Mouse (Mus musculus): ENCODE results near the gene Ppif.
A peak's percentile ranks its signal among the peaks of the same experiment; 100 is the strongest.

The Ppif gene

DNA sequence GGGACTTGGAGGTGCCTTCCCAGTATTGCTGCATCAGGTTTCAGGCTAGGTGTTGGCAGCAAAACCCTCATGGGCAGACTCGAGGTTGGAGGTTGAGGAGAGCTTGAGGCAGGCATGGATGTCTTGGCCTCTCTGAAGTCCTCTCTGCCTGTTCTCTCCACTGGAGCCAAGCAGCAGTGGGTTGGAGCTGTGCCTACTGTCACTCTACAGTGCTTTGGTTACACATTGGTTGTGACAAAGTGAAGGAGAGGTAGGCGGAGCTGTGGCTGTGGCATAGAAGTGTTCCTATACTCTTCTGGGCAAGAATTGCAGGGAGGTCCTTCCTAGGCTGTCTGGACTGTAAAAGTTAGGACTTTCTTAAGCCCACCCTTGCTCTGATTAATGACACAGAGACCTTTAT lies 2.4 kb downstream of the Ppif start:
- no peak for DNase-seq

DNA sequence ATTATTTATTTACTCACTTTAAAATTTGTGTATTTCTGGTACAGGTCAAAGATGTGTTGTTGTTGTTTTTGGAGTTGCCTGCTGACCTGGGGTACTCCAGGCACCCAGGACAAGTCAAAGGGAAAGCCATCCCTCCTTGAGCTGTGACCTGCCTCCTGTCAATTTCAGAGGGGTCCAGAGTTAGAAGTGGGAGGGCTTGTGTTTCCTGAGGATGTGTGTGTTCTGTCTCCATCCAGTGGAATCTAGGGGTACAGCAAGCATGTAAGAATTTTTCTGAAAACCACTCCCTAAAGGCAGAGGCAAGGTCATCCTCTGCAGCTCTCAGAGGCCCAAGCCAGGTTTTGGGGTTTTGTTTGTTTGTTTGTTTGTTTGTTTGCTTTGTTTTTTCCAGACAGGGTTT lies 8.0 kb downstream of the Ppif start:
- no peak for DNase-seq

DNA sequence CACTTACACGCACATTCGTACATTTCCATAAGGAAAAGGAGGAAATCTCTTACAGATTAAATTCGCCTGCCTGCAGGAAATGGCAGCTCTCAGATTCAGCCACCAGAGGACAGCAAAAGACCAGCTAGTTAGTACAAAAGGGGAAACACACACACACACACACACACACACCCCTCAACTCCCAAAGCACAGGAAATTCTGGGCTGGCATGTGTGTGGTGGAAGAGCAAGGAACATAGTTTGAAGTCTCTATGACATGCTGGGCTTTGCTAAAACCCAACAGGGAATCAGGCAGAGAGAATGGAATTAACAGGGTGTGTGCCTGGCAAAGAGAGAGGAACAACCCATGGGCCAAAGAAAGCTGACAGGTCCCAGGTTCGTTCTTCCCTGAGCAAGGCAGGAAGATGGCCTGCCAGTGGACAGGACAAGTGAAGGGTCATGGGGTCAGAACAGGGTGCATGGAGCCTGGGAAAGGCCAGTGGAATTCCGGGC lies 13.8 kb downstream of the Ppif start:
- peak in 1 of 2 experiments; percentile 54 for DNase-seq

DNA sequence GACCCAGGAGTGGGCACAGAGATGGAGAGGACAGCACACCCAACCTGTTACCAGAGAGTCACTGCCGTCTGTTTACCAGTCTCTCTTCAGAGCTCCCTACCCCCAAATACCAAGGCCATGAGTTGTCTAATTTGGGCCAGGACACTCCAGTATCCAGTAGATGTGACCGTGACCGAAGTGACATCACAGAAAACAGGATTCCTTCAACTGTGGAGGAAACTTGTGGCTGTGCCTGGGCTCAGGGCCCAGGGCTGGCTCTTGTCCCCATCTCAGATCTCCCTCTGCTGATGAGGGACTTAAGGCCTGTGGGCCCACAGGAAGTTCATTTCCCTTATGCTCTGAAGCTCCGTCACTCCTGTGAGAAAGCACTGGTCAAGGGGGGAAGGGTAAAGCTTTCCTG lies 14.5 kb downstream of the Ppif start:
- peak in 1 of 2 experiments; percentile 22 for DNase-seq

DNA sequence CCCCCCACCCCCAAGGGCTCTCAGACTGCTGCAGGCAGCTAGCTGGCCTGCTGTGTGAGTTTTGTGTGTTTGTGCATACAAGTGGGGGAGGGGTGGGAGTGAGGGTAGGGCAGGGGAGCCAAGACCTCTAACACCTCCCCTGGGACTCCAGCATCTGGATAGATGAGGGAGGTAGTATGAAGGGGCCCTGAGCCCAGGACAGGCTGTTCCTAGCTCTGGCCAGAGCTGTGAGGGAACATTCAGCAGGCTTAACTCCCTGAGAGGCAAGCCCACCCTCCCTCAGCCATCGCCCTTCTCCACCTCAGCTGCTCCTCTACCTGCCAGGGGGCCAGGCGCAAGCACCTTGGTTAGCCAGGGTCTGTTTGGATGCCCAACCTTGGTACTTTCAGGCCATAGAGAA lies 15.0 kb downstream of the Ppif start:
- no peak for DNase-seq

DNA sequence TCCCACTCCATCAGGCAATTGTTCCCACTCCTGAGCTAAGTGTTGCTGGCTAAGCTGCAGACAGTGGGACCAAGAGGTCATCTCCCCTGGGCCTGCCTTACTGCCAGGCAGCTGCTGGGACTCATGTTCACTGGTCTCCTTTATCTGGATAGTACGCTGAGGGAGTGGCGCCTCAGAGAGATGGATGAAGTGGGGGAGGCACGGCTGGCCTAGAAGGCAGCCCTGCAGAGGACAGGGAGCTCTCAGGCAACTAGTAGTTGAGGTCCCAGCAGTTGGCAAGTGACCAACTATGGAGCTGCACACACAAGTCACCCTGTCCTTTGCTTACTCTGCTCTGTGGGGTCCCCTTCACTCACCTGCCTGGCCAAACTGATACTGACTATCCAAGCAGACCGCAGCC lies 16.1 kb downstream of the Ppif start:
- DNase-seq, result no peak

DNA sequence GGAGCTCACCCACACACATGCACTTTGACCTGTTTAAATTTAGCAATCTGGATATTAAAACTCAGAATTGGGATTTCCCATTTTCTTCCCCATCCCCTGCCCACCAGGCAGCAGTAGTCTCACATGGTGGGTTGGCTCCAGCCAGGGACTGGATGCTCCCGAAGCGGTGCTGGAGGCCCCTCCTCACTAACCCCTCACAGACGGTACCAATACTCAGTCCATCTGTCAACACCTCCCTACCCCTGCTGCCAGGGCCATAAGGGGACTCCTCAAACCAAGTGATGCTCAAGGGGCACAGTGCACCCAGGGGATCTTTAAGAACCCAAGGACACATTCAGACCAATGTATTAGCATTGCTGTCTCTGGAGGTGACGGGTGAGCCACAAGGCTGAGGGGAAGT lies 16.7 kb downstream of the Ppif start:
- DNase-seq, result no peak

DNA sequence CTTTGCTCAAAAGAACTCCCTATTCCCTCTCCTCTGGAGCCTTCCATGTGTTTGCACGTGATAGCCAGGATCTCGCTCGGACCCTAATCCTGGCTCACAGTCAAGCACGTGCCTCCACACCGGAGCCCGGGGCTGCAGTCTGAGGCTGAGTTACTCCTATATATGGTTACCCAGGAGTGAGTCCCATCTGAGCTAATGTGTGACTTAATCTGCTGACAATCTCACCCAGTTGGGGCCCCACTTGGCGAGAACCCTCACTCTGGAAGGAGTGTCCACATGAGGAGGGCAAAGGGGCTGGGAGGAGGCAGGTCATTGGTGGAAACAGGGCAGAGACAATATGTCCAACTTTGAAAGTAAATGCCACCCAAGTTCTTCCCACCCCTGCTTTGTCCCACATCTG lies 17.2 kb downstream of the Ppif start:
- DNase-seq, result no peak

DNA sequence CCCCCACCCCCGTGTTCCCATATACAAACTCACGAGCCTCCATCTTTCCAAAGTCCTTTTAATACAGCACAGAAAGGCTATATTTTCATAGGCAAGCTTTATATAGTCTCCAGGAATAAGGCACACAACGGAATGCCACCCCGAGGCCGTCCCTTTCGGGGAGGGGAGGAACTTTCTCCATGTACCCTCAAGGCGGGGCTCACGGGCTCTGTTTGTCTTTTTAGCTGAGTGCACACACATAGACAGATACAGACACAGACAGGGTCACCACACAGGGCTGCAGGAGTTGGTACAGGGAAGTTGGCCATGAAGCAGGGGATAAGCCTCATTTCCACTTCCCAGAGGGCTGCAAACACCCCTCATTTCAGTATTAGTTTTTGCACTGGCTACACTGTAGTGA lies 17.6 kb downstream of the Ppif start:
- no peak for DNase-seq

DNA sequence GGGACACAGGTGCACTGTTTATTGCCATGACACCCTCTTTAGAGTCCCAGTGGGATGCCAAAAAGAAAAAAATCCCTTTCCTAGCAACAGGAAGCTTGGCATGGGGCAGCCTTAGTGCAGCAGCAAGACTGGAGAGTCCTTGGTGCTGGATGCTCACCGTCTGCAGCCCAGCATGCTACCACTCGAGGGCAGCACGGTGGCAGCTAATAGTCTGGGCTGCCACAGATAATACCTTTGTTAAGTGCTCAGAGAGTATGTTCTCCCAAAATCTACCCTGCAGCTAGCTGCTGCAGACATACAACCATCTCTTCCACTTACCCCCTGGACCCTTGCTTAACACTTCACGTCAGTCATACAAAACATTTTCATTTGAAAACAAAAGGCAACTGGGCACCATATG lies 19.5 kb downstream of the Ppif start:
- DNase-seq, result no peak

DNA sequence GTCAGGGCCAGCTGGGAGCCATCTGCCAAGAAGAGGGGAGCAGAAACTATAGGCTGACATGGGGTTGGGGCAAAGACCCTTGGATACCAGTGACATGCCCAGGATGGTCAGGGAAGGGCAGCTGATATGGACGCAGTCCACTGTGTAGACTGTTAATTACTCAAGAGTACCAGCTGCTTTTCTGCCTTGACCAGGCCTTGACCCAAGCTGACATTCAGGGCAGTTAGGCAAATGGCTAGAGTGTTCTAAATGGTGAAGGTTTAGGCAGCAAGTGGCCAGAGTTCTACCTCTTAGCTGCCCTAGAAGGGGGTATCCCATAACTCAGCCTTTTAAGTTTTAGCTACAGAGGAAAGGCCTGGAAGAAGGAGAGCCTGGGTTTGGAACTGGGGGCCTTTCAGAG lies 22.6 kb downstream of the Ppif start:
- no peak for DNase-seq

DNA sequence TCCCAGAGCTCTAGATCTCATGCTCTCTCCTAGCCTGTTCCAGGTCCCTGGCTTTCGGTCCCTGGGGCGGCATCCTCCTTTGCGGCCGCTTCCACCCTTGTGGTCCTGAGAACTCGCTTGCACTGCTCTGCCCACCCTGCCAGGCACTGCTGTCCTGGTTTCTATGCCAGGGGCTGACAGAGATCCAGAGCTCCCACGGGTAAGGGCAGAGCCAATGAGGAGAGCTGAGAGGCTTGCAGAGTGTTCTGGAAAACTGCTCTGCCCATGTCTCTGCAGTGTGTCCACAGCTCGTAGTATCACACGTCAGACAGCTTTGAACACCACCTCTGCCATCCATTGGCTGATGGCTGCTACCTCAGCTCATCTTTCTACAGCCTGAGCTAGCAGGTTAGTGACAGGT lies 23.8 kb downstream of the Ppif start:
- DNase-seq, result no peak

DNA sequence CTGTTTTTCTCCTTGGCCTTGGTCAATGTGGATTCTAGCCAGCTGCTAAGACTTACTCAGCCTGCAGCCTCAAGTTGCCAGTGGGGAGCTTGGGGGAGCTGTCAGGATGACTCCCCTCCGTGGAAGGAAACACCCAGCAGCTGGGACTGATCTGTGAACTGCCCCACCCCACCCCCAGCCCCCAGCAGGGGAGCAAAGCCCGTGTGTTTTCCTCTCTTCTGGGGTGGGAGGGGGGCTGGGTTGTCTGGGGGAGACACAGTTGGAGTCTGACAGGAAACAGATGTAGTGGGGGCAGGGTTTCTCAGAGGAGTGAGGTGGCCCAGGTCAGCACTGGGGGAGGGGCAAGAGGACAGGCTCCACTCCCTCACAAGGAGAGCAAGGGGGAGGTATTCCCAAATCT lies 24.5 kb downstream of the Ppif start:
- peak; percentile 17 to 26 for DNase-seq

DNA sequence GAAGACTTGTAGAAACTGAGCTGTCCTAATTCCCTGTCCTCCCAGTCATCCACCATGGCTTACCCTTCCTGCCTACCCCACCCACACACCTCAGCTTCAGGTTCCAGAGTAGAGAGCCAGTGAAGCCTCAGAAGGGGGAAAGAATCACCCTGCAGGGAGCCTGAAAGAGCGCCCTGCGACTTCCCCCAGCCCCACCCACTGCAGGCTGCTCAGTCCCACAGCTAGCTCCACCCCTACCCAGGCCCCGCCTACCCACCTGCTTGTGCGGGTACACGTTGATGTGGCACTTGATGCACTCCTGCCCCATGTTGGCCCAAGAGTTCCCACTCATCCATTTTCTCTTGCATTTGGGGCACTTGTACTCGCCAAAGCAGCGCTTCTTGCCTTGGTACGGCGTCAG lies 25.4 kb downstream of the Ppif start:
- DNase-seq, result peak; percentile 58 to 69

DNA sequence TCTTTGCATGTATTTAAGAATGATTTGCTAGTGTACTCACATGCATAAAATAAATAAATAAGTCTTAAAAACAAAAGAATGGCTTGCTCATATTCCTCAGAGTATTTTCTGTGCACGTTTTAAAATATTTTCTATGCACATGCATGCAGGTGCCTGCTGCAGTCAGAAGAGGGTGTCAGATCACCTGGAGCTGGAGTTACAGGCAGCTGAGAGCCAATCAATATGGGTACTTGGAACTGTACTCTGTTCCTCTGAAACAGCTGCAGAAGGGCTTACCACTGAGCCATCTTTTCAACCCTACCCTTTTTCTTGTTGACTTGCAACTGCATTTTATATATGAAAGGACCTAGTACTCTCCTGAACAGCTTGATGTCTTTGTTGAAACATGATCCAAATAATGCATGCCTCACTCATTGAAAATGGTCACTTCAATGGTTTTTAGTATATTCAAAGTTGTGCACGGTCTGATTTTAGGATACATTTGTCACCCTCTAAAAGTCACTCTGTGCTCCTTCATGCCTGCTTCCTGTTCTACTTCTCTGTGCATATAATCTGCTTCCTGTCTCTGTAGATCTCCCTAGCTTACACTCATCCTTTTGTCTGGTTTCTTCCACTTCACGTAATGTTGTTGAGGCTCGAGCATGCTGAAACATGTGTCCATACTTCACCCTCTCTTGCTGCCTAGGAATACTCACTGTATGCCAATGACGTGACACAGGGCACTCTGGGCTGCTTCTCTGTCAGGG lies 27.2 kb downstream of the Ppif start:
- no peak for DNase-seq

DNA sequence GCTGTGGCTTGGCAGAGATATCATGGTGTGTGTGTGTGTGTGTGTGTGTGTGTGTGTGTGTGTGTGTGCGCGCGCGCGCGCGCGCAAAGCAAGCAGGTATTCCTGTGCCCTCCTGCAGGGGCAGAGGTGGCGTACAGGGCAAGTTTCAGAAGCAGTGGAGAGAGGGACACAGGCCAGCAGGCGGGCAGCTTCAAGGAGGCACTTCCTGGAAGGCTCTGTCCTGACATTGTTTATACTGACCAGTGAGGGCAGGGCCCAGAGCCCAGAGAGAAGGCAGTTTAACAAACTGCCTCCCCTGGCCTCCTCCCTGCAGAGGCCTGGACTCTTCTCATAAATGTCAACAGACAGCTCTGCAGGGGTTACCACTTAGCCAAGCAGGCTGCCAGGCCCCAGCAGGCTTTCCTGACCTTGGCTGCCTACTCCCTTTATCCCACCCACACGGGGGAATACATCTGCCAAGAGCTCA lies 31.1 kb downstream of the Ppif start:
- DNase-seq, result no peak

DNA sequence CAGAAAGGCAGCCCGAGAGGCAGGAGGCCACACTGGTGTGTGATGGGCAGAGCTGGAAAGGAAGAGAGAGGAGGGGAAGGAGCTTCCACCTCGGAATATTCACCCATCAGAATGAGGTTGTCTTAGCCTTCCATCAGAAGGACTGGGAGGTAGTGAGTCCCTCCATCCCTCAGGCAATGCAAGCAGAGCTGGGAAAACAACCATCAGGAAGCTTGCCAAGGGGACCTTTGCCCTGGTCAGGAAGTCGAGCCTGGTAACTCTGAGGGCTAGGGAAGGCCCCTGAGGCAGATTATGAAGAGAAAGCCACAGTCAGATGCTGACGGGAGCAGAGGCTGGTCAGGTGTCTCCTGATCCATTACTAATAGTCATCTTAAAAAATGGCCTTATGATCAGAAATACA lies 31.7 kb downstream of the Ppif start:
- no peak for DNase-seq

DNA sequence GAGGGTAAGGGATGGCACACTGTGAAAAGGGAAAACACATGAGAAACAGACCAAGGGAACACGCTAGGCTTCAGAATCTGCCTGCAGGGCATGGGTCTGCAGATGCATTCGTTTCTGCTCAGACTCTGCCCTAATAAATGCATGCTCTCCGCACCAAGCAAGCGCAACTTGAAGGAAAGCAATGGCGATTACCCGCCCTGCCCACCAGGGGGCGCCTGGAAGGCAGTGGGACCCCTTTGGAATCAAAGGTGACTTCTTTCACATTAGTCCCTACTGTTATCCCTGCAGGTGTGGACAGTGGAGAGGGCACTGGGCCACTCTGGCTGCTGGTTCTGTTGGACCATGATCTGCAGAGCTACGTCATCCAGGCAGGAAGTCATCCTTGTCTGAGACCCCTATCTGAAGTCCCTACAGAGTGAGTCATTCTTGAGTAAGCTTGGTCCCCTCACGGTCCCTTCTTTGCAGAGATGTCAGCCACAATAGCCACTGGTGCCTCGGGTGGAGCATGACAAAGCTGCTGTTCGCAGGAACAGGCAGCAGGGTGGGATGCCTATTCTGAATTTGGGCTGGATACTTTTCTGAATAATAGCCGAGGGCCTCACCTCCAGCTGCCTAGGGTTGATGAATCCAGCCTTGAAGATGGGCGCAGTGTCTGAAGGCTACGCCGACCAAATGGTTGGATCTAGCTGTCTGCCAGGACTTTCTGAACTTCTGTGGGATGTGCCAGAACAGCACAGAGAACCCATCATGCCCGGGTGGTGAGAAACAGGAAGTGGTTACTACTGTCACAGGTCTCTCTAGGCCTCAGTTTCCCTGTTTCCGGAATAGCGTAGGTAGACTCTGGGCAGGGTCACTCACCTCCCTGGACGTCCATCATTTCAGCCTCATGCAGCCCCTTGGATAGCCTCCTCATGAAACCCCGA lies 32.5 kb downstream of the Ppif start:
- peak in 1 of 2 experiments; percentile 63 for DNase-seq

DNA sequence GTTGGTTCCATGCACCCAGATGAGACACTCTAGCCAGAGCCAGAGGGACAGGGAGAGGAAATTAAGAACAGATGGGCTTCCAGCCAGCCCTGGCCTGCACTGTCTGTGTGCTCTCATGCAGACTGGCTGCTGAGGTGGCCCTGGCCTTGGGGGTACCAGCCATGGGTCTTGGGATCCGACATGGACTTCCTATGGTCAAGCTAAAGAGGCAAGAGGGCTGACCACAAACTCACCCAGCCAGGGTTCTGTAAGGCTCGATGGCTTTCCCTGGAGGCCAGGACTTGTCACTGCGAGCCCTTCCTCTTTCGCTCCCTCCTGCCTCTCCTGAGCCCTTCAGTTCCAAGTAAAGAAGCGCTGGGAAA lies 33.2 kb downstream of the Ppif start:
- no peak for DNase-seq

DNA sequence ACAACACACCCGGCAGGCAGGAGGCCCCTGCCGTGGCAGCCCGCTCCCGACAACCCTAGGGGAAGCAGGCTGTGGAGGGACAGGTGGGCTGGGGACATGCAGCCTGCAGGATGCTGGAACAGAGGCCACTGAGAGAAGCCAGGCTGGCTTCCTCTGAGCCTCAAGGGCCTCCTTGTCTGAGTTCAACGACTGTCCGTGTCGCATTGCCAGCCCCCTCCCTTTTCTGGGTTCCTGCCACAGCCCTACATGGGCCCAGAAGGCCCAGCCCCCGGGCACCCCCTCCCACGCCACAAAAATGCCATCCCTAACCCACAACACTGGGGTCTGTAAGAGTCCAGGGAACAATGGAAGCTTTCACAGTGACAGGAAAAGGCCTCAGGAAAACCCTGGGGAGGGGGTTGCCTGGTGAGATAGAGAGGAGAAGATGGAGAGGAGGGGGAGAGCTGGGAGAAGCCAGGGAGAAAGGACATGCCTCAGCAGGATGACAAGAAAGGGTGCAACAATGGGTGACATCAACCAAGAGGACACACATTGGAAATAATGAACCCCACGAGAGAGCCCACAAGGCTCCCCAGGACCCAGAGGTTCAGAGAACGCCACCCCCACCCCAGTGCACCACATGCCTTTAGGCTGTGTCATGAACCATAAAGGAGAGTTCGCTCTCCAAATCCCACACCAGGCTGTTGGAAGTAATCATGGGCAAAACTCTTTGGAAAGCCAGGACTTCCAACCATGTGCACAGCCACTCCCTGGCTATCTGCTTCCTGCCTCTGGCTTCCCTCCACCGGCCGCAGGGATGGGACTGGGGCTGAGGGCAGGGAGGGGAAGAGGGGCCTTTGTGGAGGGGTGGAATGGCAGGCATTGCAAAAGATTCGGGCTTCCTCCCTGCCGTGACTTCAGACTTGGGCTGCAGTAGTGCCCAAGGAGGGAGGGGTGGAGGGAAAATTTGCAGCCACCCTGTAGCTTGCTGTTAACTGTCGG lies 41.1 kb downstream of the Ppif start:
- no peak for DNase-seq

DNA sequence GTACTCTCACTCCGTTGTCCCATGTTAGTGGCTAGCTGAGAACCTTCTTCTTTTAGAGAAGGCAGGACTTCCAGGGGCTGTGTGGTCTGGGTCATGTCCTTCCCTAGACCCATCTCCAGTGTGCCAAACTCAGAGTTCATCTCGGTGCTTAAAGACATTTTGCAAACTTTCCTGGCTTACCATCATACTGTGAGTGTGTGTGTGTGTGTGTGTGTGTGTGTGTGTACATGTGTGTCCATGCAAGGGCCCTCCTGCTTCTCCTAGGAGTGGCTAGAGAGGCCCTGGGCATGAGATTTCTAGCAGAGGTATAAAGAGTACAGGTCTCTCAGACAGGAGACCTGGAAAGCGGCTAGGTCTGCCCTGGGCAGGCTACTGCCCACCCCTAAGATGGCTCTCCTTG lies 42.2 kb downstream of the Ppif start:
- DNase-seq, result no peak

DNA sequence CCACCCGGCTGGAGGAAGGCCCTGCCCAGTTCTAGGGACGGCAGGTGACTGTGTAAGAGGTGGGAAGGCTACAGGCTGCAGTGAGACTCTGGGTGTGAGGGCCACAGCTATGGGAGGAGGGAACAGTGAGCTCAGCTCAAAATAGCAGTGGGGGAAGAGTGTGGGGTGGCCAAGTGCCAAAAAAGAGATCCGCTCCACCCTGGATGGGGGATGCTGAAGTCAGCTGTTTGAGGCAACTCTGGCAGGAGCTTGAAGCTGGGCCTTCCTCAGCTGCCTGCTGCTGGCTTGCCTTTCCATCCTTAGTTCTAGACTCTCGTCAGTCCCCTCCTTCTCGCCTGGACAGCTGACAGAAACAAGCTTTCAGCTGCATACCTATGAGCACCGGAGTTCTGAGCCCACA lies 42.6 kb downstream of the Ppif start:
- DNase-seq, result peak in 1 of 2 experiments; percentile 22

DNA sequence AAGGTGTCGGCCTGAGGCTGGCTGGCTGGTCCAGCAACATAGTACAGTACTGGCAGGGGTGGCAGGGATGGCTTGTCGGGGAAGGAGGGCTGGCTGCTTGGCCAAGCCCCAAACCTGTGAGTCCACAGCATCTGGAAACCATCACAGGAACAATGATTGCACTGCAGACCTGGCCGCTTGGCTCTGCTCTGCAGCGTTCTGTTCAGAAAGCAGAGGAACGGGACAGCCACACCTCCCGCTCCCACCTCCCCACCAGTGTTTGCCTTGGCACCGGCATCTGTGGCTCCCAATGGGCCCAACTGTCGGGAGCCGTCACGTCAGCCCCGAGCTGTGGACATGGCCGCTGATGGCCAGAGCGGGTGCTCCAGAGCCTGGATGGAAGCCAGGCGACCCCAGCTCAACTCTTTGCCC lies 44.6 kb downstream of the Ppif start:
- no peak for DNase-seq
